Mouse (Mus musculus) ES-E14 (cell line): Measurements from ENCODE around the gene Mia2. TPM values are rescaled to one million over a fixed set of nuclear protein-coding genes. Genes with fewer than 3 reads are reported as not detected.

Source experiments
- DNase-seq: peaks from one replicate; pipeline ENCODE4 v3.0.0-alpha.2; 2013; ENCODE audit warnings: low read depth, low spot score
- H3K27ac ChIP-seq: 2 replicates; pipeline ENCODE4 v1.5.1; 2012; ENCODE audit warnings: low read depth, mild to moderate bottlenecking, low read length, moderate library complexity, mixed read lengths; ENCODE audit not compliant: poor library complexity, insufficient read depth, severe bottlenecking
- H3K36me3 ChIP-seq: 2 replicates; pipeline ENCODE4 v1.6.1; 2012; ENCODE audit warnings: mild to moderate bottlenecking, low read length, moderate library complexity, mixed read lengths; ENCODE audit not compliant: control insufficient read depth, poor library complexity, insufficient read depth, severe bottlenecking
- H3K4me1 ChIP-seq, 2 experiments: fragments of 150-350 bp in 1 of 2; sonication (generic) in 1 of 2; 2 replicates each; pipeline ENCODE4 v1.6.1; 2012; ENCODE audit warnings: low read length in 2 of 2, mild to moderate bottlenecking in 1 of 2, mixed read lengths in 1 of 2; ENCODE audit not compliant: control insufficient read depth in 2 of 2, insufficient read depth in 2 of 2, poor library complexity in 1 of 2
- H3K4me3 ChIP-seq, 2 experiments: fragments of 150-350 bp in 1 of 2; sonication (generic) in 1 of 2; 2 replicates each; pipeline ENCODE4 v1.5.1; 2012; ENCODE audit warnings: low read length in 2 of 2, low read depth in 1 of 2, mild to moderate bottlenecking in 1 of 2, mixed read lengths in 1 of 2; ENCODE audit not compliant: insufficient read depth in 1 of 2, poor library complexity in 1 of 2, severe bottlenecking in 1 of 2
- H3K9ac ChIP-seq: 2 replicates; pipeline ENCODE4 v1.6.1; 2012; ENCODE audit warnings: low read depth, mild to moderate bottlenecking, low read length, mixed read lengths; ENCODE audit not compliant: poor library complexity, insufficient read depth, severe bottlenecking
- H3K9me3 ChIP-seq: fragments of 150-350 bp; sonication (generic); 2 replicates; pipeline ENCODE4 v1.6.1; 2012; ENCODE audit warnings: low read depth, mild to moderate bottlenecking, low read length; ENCODE audit not compliant: control insufficient read depth, insufficient read depth
- CHD2 ChIP-seq: IDR thresholded peaks from 2 replicates; pipeline ENCODE4 v1.6.1; 2014; ENCODE audit warnings: mild to moderate bottlenecking, low read depth, low read length, inconsistent platforms
- HCFC1 ChIP-seq: IDR thresholded peaks from 2 replicates; pipeline ENCODE4 v1.6.1; 2012; ENCODE audit warnings: low read length, inconsistent platforms, borderline replicate concordance; ENCODE audit not compliant: insufficient read depth
- MAFK ChIP-seq: IDR thresholded peaks from 2 replicates; pipeline ENCODE4 v1.6.1; 2014; ENCODE audit warnings: mild to moderate bottlenecking, low read depth, low read length, inconsistent platforms; ENCODE audit not compliant: insufficient read depth
- ZC3H11A ChIP-seq: IDR thresholded peaks from 2 replicates; pipeline ENCODE4 v1.6.1; 2012; ENCODE audit warnings: low read depth, mild to moderate bottlenecking, inconsistent platforms, low read length, borderline replicate concordance
- ZNF384 ChIP-seq: IDR thresholded peaks from 2 replicates; pipeline ENCODE4 v1.6.1; 2012; ENCODE audit warnings: low read depth, low read length, inconsistent platforms
- in situ Hi-C, 2 experiments: fragments of 600-800 bp; cut with MboI; formaldehyde crosslinking; loops; one replicate each; pipeline ENCODE4 v1.15.1; 2025; ENCODE audit warnings: low sequenced_read_pairs in 2 of 2, inconsistent platforms in 1 of 2; ENCODE audit not compliant: unreplicated experiment in 2 of 2
- total RNA-seq: library from RNA; depleted of rRNA; stranded (reverse); fragments of 300-350 nt; gene quantifications from 2 replicates; pipeline ENCODE4 v1.2.3, GENCODE M21; 2012

Gene Mia2
- total RNA-seq, 1 experiment = 45.8 TPM

DNA sequence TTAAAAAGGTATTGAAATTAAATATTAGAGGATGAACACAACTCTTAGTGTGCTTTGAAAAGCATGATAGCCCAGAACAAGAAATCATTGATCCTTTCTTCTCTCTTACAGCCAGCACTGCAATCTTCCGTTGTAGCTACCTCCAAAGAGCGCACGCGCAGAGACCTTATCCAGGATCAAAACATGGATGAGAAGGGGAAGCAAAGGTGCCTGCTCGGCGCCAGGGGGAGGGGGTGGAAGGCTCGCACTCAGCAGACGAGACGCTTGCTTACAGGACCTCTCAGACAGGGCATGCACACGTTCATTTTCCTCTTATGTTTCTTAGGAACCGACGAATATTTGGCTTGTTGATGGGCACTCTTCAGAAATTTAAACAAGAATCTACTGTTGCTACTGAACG lies 26.8 kb upstream of the Mia2 start:
- H3K4me3 ChIP-seq = no peak overlapping the region
- peaks cover 34% of the 10 kb centered on the region for H3K36me3 ChIP-seq
- no peak overlapping the region for H3K27ac ChIP-seq
- H3K4me1 ChIP-seq = peaks cover 0 to 4% of the 10 kb centered on the region in 2 experiments; a peak in 1 of 4 replicates
- in situ Hi-C loops = no loop called here
- H3K9ac ChIP-seq = no peak overlapping the region
- no peak for DNase-seq
- TF ChIP-seq HCFC1 = no peak
- TF ChIP-seq CHD2 = no peak
- no peak for TF ChIP-seq ZNF384
- no peaks in the 10 kb centered on the region for H3K9me3 ChIP-seq

DNA sequence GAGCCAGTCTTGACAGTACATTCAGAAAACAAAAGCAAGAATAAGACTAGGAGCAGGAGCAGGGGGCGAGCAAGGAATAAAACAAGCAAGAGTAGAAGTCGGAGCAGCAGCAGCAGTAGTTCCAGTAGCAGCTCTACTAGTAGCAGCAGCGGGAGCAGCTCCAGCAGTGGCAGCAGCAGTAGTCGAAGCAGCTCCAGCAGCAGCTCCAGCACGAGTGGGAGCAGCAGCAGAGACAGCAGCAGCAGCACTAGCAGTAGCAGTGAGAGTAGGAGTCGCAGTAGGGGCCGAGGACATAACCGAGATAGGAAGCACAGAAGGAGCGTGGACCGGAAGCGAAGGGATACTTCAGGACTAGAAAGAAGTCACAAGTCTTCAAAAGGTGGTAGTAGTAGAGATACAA lies 23.3 kb upstream of the Mia2 start:
- no peak for DNase-seq
- in situ Hi-C loops = no loop called here
- H3K27ac ChIP-seq = no peak overlapping the region
- H3K4me1 ChIP-seq = peaks cover 0 to 3% of the 10 kb centered on the region in 2 experiments; a peak in 1 of 4 replicates
- H3K4me3 ChIP-seq = no peak overlapping the region
- peaks cover 37% of the 10 kb centered on the region for H3K36me3 ChIP-seq
- H3K9ac ChIP-seq = no peak overlapping the region
- H3K9me3 ChIP-seq = no peaks in the 10 kb centered on the region
- TF ChIP-seq HCFC1 = no peak
- TF ChIP-seq ZNF384 = no peak
- no peak for TF ChIP-seq MAFK
- TF ChIP-seq ZC3H11A = no peak
- TF ChIP-seq CHD2 = no peak

DNA sequence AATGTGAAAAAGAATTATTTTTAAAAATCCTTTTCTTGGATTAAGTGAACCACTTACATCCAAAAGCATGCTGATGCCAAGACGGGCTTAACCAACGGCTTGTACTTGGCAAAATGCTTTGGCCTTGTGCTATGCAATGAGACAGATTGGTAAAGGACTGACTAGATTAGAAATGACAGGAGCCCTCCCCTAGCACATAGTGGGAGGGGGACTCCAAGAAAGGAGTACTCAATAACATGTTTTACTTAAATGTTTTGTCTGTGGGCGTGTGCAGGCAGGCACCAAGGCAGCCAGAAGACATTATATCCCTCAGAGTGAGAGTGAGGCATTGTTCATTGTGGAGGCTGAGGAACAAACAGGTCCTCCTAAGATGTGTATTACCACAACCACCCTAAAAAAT lies 21.5 kb upstream of the Mia2 start:
- no peaks in the 10 kb centered on the region for H3K4me1 ChIP-seq
- in situ Hi-C loops = no loop called here
- no peak overlapping the region for H3K9ac ChIP-seq
- H3K27ac ChIP-seq = no peak overlapping the region
- H3K36me3 ChIP-seq = peaks cover 30% of the 10 kb centered on the region
- DNase-seq = no peak
- H3K9me3 ChIP-seq = no peaks in the 10 kb centered on the region
- no peak overlapping the region for H3K4me3 ChIP-seq
- TF ChIP-seq HCFC1 = no peak
- TF ChIP-seq ZNF384 = no peak
- TF ChIP-seq ZC3H11A = no peak

DNA sequence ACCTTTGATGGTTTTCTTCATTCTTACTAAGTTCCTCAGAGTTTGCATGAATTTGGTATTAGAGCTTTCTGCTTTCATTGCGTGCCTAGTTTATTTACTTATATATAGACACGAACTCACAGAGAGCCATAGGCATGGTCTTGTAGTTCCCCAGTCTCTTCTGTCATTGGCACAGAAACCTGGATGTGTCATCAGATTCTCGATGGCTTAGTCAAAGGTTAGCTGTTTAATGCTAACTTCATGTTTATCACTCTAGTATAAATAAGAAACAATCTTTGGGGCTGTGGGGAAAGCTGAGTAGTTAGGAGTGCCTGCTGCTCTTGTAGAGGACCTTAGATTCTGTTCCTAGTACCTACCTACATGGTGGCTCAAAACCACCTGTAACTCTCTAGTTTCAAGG lies 18.6 kb upstream of the Mia2 start:
- in situ Hi-C loops = no loop called here
- Histone ChIP-seq H3K9me3 (no peaks in the 10 kb centered on the region), H3K9ac (no peak overlapping the region), H3K36me3 (peaks cover 9% of the 10 kb centered on the region), H3K27ac (no peak overlapping the region), H3K4me3 (no peak overlapping the region), H3K4me1 (peaks cover 0 to 2% of the 10 kb centered on the region in 2 experiments; a peak in 1 of 4 replicates)
- TF ChIP-seq ZC3H11A = no peak
- no peak for TF ChIP-seq ZNF384
- TF ChIP-seq HCFC1 = no peak
- no peak for TF ChIP-seq MAFK
- TF ChIP-seq CHD2 = no peak
- DNase-seq = no peak

DNA sequence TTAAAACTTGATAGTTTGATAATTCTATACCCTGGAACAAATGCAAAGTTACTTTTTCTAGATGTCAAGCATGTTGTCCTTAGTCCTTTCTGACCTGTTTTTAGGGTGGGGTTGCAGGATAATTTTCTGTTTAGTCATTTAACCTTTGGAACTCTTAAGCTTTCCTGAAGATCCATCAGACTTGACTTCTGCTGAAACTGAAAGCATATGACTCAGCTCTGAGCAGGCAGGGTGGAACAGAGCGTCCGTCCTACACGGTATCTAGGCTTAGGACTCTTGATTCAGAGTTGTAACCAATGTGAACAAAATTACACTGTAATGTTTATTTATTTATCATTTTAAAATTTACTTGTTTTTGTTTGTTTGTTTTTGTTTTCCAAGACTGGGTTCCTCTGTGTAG lies 17.7 kb upstream of the Mia2 start:
- H3K9me3 ChIP-seq = no peaks in the 10 kb centered on the region
- no peak for DNase-seq
- no peak overlapping the region for H3K27ac ChIP-seq
- peaks cover 0 to 2% of the 10 kb centered on the region in 2 experiments; a peak in 1 of 4 replicates for H3K4me1 ChIP-seq
- no peak overlapping the region for H3K9ac ChIP-seq
- H3K36me3 ChIP-seq = peaks cover 3% of the 10 kb centered on the region; the same call in 1 of the 2 replicates
- in situ Hi-C loops = no loop called here
- H3K4me3 ChIP-seq = no peak overlapping the region
- TF ChIP-seq MAFK (no peak), HCFC1 (no peak), ZNF384 (no peak), CHD2 (no peak), ZC3H11A (no peak)
